Mouse (Mus musculus): ENCODE measurements around the gene Atp6v1f.
A peak's percentile ranks its signal among the peaks of the same experiment; 100 is the strongest.

Gene Atp6v1f

DNA sequence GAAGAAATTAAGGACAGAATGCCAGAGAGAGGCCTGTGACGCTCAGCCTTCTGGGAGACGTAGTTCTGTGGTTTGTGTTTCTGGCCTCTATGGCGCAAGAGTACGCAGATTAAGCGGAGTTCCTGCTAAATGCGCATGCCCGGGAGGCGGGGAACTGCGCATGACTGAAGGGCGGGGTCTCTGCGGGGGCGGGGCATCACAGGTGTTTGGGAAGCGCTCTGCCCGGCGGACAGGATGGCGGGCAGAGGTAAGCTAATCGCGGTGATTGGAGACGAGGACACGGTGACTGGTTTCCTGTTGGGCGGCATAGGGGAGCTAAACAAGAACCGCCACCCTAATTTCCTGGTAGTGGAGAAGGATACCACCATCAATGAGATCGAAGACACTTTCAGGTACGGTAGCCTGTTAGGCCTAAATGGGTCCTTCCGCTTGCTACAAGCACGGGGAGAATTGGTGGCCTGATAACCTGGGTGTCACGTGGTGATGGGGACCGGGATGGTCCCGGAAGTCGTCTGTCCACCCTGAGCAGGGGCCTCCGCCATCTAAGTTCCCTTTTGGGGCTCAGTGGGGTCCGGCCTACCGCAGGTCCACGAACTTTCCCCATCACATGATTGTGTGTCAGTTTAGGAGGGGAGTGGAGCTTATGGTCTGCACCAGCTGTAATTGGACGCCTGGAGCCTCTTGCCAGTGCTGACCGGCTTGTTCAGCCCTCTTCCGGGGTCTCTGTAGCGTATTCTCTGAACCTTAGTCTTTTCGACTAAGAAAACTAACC is at the start of gene Atp6v1f:
TSS of gene Atp6v1f (plus strand) at position 136 of the 772 bp plus-strand sequence.
- peak; percentile 99 for DNase-seq (ENCODE audit: low spot score)

DNA sequence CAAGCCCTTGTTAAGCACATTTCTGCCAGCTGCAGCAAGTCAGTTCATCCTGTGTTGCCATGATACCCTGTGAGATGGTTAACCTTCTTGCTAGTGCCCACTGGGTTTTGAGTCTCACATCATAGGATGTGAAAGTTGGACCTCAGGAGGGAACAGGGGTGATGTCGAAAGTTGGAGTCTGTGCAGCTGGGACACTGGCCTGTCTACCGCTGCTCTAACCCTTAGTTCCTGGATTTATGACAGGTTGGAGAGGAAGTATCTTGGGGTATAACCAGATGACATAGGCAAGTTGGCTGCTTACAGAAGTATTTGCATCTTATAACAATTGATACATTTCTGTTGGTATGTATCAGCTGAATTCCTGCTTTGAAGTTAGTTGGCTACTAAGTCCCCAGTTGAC is 46.9 kb upstream of the Atp6v1f start:
- no peak for DNase-seq (ENCODE audit: low spot score)

- DNase-seq (ENCODE audit: low spot score), result no peak
These were observed 42.4 kb upstream of the Atp6v1f start for GRCm38 (mm10) chr6:29425118-29425517.

GRCm38 (mm10) chr6:29426331-29426730 is 41.2 kb upstream of the Atp6v1f start:
- DNase-seq (ENCODE audit: low spot score), result no peak

DNA sequence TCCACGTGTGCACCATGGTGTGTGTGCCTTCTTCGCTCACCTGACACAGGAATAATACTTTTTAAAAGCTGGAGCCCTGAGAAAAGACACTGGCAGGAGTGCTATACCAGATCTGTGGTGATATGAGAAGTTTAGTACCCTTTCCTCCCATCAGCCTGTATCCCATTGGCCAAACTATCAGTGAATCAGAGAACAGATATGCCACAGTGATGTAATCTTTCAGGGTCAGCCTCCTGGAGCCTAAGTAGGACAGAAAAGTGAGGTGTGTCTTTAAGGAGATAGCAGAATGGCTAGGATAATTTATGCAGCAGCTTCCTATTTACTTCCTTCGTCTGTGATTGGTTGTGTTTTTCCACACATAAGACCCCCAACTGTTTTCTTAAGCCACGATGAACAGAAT is 39.3 kb upstream of the Atp6v1f start:
- no peak for DNase-seq (ENCODE audit: low spot score)

GRCm38 (mm10) chr6:29430681-29431420 is 36.7 kb upstream of the Atp6v1f start:
- peak; percentile 45 for DNase-seq (ENCODE audit: low spot score)

DNA sequence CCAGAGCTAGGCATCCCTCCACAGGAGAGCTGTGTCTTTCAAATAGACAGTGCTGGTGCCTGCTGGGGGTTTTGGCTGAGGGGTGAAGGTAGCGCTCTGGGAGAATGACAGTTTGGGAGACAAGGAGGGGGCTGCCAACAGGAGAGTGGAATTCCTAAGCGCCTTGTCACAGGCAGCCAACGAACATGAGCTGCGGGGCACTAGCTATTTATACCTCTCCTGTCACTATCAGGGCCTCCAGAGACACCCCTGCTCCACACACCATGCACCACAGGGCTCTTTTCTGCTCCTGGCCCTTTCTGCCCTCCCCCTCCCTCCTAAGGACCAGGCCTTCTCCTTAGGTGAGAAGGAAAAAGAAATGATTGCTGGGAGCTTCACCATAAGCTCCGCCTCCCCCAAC is 36.0 kb upstream of the Atp6v1f start:
- DNase-seq (ENCODE audit: low spot score), result peak; percentile 21

DNA sequence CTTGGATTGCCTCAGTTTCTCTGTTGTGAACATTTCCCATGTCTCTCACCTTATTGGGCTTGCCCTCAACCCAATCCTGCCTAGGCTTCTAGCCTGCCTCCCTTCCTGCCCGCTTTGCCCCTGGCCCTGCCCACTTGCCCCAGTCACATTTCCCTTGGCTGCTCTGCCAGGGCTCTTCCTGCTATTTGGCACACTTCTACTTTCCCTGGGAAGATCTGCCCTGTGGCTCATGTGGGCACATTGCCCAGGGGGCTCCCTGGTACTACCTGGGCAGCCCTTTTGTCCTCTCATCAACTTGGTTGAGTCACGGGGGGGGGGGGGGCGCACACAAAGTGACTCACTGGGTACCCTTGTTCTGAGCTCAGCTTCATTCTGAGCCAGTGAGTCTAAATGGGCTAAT is 35.4 kb upstream of the Atp6v1f start:
- peak; percentile 82 for DNase-seq (ENCODE audit: low spot score)

DNA sequence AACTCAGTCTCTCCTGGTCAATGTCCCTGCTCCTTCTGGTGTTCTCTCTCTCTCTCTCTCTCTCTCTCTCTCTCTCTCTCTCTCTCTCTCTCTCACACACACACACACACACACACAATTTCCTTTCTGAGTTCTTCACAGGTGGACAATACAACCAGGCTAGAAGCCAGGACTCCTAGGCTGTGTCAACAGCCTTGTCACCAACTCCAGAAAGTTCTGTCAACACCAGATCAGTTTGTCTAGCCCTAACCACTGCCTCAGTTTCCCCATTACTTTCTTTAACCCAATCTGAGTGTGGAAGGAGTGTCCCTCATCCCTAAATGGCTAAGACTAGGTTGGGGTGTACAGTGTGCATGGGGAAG is 34.9 kb upstream of the Atp6v1f start:
- peak; percentile 47 for DNase-seq (ENCODE audit: low spot score)

DNA sequence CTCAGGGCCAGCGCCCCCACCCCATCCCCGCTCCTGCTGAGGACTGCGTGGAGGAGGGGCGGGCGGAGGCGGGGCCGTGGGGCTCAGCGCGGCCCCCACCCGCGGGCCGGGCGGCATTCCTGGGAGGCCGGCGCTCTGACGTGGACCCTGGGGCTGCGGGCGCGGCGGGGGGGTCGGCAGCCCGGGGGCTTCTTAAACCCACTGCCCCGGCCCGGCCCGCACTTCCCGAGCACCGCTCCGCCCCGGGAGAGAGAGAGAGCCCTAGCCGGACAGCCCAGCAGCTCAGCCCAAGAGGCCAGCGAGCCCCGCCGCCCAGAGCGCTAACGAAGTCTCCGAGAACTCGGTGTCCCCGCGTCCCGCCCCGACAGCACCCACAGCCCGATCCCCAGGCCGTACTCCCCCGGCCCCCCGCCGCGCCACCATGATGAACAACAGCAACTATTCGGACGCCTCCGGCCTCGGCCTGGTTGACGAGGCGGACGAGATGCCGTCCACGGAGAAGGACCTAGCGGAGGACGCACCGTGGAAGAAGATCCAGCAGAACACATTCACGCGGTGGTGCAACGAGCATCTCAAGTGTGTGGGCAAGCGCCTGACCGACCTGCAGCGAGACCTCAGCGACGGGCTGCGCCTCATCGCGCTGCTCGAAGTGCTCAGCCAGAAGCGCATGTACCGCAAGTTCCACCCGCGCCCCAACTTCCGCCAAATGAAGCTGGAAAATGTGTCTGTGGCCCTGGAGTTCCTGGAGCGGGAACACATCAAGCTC is 34.3 kb upstream of the Atp6v1f start, which contains the start of gene Flnc:
TSS of gene Flnc (plus strand) at position 219 of the 766 bp plus-strand sequence.
- DNase-seq (ENCODE audit: low spot score), result peak; percentile 40

DNA sequence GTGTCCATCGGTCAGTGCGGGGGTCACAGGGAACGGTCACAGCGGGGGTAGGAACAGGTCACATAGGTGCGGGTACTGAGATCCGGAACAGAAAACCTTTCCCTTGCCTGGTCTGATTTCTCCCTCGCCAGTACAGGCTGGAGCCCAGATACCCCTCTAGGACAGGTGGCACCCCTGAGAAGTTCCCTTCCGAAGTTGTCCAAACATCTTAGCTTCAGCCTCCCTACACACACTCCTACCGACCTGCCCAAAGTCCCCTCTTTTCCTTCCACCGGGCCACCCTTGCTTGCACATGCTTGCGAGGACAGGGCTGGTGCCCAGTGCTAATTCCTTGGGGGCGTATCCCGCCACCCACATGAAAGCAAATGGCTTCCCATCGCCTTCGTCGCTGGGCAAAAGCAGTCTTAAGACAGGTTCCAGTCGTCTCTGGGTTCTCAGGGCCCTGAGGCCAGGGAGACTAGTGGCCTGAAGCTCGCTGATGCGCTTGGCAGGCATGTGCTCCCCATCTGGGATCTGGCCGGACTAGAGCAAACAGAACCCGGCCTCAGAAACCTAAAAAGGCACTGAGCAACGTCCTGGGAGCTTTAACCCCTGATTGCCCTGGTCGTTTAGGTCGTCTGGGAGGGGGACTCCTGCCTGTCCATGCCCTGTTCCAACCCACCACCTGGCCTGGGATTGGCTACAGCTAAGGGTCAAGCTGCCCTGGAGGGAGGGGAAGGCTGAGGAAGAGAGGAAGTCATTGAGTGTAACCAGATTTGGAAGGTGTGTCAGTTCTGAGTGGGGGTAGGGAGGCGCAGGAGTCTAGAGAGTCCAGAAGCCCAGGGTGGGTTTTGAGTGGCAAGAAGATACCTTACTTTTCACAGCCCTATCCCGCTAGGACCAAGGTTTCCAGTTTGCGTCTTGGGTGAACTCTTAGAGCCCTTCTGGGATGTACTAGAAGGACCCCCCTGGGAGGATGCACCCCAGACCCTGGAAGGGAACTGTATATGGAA is 33.4 kb upstream of the Atp6v1f start:
- peak; percentile 69 for DNase-seq (ENCODE audit: low spot score)

DNA sequence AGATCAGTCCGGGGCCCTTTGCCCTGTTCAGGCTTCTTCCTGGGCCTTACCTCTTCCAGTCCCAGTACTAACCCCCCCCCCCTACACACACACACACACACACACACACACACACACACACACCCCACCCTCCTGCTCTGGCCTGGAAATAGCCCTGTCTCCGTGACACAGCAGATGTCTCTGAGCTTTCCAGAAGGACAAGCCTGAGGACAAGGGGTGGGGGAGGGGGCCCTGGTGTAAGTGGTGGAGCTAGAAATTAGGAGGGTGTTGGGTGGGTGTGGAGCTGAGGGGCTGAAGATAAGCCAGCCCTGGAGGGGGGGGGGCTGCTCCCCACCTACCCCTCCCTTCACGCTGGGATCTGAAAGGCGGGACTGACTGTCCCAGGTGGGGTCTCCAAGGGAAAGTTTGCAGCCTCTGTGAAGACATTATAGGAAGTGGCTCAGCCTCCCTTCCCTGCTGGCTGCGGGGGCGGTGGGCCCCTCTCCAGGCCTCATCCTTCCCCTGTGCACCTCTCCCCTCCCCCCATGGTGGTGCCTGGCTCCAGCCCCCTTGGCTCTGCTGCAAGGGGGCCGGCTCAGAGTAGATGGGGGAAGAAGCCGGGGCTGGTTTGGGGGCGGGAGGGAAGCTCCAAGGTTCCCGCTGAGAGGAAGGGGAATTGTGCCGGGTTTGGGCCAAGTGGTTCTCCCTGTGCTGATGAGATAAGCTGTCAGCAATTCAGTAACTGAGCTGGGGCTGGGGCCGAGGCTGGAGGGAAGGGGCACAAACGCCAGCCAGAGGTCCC is 32.4 kb upstream of the Atp6v1f start:
- DNase-seq (ENCODE audit: low spot score), result peak; percentile 36

DNA sequence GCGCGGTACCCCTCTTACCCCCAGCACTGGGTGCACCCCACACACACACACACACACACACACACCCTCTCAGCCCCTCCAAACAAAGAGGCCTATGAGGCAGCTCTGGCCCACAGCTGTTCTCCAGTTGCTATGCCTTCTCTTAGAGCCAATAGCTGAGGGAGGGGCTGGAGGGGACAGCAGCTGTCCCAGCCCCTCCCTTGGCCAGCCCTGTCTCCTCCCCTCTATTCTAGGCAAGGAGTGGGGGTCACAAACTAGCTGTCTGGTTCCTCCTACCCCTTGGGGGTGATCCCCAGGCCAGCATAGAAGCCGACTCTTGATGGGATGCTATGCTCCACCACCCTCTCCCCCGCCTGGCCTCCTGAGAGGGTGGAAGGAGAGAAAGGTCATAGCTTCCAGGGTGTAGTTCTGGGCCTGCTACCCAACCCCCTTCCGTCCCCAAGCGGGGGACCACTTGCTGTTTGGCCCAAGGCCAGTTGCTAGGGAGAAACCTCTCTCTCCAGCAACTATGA is 31.5 kb upstream of the Atp6v1f start:
- DNase-seq (ENCODE audit: low spot score), result peak; percentile 33

- DNase-seq (ENCODE audit: low spot score), result peak; percentile 67
These were observed 31.0 kb upstream of the Atp6v1f start for GRCm38 (mm10) chr6:29436461-29436934.

GRCm38 (mm10) chr6:29439251-29439650 is 28.3 kb upstream of the Atp6v1f start:
- DNase-seq (ENCODE audit: low spot score), result peak; percentile 51

DNA sequence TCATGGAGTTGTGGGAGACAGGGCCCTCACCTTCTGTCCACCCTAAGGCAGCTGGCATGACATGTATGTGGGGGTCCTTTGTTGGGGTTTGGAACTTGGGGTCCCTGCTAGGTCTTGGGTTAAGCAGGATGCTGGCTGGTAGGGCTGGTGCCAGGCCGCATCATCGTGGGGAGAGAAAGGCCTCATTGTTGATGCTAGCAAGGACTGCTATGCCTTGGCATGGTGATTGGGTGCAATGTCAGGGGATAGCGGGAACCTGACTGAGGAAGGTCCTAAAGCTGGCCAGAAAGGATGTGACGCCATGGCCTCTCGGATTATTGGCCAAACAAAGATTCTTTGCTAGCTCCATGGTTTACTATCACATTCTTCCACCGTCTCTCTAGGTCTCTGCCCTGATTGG is 27.7 kb upstream of the Atp6v1f start:
- no peak for DNase-seq (ENCODE audit: low spot score)

GRCm38 (mm10) chr6:29444773-29445172 is 22.7 kb upstream of the Atp6v1f start:
- peak; percentile 48 for DNase-seq (ENCODE audit: low spot score)

DNA sequence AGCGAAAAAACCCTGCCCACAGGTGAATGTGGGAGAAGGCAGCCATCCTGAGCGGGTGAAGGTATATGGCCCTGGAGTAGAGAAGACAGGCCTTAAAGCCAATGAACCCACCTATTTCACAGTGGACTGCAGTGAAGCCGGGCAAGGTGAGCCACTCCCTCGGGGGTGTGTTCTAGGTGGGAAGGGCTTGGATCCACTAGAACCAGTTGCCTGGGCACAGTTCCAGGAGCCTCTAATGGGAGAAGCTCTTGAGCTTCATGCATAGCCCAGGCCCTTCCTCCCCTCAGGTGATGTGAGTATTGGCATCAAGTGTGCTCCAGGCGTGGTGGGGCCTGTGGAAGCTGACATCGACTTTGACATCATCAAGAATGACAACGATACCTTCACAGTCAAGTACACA is 22.2 kb upstream of the Atp6v1f start:
- no peak for DNase-seq (ENCODE audit: low spot score)

- no peak for DNase-seq (ENCODE audit: low spot score)
These were observed 17.7 kb upstream of the Atp6v1f start for GRCm38 (mm10) chr6:29449858-29450257.

- no peak for DNase-seq (ENCODE audit: low spot score)
These were observed 16.9 kb upstream of the Atp6v1f start for GRCm38 (mm10) chr6:29450667-29451066.
